Mouse (Mus musculus) mouse embryonic stem cell (cell line): ENCODE measurements around the gene Ccdc155.

ENCODE experiments used
- in situ Hi-C, 2 experiments: fragments of 300-500 bp; cut with MboI; formaldehyde crosslinking; loops; 1 replicate in 1 of 2; 3 replicates in 1 of 2; pipeline ENCODE4 v1.14.3; 2019 to 2020; ENCODE audit warnings: low sequenced_read_pairs in 2 of 2, low pct_unique_long_range_greater_than_20kb in 1 of 2, mixed read lengths in 1 of 2; ENCODE audit not compliant: unreplicated experiment in 1 of 2

The Ccdc155 gene

DNA sequence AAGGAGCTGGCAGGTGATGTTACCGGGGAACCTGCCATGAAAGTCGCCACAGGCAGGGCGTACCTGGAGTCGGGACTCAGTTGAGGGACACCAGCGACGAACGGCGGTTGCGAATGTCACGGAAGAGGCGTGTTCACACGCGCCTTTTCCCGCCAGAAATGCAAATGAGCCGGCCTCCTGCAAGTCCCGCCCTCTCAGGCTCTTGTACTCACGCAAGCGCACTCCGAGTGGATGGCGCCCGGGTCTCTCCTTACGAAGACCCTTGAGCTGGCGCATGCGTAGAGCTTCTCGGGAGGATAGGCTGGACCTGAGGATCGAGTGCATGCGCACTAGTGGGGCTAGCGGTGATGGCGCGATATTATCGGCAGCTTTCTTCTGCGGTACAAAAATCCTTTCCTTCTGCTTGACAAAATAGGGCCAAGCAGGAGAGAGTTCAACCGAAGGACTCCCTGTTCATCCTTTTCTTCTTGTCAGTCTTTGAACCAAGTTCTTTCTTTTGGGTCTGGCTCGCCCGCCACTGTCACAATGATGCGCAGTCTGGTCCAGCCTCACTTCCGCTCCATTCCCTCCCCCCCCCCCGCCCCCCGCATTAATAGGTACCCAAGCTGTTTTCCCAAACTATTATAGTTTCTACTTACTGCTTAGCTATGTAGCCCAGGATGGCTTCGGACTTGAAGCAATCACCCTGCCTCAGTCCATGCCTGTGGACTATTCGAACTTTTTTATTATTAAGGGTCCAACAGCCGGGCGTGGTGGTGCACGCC lies at the start of gene Ccdc155:
Ccdc155 (minus strand) TSS at position 513 of the 764 bp plus-strand sequence.
- in situ Hi-C loops: no loop called here

DNA sequence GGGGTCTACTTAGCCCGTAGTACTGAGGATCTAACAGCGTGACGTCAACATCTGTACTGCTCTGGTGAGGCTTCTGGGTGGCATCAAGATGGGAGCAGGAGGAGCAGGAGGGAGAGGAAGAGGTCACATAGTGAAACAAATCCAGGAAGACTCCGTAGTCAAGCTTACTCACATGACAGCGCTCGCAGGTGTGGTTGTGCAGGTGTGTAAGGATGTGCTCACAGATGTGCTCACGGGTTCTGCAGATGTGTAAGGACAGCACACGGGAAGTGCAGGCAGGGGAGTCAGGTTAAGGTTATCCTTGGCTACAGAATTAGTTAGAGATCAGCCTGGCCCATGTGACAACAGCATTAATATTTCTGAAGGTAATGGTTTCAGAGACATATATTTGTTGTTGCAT lies 49.1 kb upstream of the Ccdc155 start:
- in situ Hi-C loops: no loop called here

DNA sequence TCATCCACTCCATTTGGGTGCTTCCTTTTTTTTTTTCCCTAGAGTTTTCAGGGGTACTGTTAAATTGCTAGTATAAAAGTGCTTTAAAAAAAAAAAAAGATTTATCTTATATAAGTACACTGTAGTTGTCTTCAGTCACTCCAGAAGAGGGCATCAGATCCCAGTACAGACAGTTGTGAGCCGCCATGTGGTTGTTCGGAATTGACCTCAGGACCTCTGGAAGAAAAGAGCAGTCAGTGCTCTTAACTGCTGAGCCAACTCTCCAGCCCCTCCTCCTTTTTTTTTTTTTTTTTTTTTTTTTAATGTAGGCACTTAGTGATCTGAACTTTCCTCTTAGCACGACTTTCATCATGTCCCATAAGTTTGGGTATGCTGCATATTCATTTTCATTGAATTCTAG lies 43.0 kb upstream of the Ccdc155 start:
- in situ Hi-C loops: no loop called here

DNA sequence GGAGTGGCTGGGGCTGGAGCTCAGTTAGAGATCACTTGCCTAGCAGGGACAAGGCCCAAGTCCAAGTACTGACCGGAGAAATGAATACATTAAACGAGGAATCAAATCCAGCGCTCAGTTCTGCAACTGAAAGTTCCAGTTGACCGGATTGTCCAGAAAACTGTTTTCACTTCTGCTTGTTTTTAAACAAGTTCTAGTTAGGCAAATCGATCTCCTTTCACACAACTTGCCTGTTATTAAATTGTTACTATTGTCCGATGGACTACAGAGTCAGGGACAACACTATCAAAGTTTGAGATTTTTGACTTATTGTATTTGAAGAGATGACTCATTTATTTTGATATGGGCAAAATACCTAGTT lies 36.7 kb upstream of the Ccdc155 start:
- in situ Hi-C loops: no loop called here

DNA sequence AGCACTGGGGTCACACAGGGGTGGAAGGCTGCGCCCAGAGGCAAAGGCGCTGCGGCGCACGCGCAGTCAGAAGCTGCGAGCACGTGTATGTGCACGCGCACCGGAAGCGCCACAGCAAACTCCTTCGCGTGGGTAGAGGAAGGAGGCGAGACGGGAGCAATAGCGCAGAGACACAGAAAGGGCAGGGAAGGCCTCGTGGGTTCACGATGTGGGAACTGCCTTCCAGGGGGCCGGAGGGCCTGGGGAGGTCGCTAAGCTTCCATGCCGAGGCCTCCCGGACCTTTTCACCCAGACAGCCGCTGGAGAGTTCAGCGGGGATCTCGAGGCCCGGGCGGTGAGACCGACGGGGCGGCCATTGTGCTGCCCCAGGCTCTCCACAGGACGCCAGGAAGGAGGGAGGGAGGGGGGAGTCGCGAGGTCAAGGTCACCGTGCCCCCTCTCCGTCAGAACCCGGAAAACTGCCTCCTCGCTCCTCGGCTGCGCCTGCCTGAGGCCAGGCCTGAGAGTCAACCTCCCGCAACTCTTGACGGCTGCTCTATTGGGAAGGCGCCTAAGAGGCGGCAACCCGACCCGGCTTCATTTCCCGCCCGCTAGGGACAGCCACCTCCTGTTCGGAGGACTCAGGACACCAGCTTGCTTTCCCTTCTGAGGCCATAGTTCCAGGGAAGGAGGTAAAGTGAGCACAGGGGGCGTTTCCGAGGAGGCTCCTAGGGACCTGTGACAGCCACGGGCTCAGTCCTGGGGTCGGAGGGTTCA lies 36.1 kb upstream of the Ccdc155 start, which contains the start of gene Slc6a16:
Slc6a16 (plus strand) TSS at position 453 of the 756 bp plus-strand sequence.
- in situ Hi-C loops: no loop called here

DNA sequence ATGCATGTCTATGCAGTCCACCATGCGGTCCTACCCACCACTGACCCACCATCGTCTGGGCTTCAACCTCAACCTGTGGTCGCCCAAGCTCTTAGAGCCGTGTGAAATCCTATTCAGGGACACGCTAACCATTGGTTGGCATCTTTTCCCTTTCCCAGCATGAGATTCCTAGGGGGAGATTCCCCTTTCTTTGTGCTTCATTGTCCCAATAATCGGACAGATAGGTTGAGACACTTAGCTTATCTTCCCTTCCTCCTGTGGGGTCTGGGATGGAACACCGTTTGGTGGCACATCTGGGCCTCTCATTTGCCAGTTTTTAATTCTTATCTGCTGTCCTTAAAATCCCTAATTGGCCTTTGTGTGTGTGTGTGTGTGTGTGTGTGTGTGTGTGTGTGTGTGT lies 35.4 kb upstream of the Ccdc155 start:
- in situ Hi-C loops: no loop called here

DNA sequence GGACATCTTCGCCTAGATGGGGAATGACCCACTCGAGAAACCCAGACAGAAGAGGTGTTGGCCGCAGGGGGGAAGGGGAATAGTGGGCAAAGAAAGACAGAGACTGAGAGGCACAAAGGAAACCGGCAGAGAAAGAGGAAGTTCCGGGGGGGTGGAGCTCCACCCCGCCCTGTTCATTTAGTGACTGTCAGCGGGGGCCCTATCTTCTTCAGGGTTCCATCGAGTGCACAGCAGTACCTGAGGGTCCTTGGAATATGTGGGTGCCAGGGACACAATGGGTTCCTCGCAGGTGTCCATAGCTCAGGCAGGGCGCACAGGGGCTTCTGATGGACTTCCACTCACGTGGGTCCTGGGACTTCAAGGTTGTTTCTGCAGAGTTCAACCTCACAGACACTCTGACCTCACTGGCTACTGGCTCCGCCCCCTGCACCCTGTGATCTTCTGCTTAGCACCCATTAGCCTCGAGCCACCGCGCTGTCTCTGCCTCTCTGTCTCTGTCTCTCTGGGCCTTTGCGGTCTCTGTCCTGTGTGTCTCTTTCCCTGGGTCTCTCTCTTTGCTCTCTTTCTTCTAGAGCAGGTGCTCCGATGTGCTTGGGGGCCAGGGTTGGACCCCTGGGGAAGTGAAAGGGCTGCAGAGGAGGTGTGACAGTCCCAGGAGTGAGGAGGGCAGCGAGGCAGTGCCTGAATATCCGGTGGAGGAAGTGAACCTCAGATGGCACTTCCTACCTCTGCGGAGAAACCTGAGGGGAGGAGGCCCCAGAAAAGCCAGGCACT lies 34.2 kb upstream of the Ccdc155 start, which contains the start of gene Cd37:
Cd37 (minus strand) TSS at position 393 of the 774 bp plus-strand sequence.
- in situ Hi-C loops: no loop called here

DNA sequence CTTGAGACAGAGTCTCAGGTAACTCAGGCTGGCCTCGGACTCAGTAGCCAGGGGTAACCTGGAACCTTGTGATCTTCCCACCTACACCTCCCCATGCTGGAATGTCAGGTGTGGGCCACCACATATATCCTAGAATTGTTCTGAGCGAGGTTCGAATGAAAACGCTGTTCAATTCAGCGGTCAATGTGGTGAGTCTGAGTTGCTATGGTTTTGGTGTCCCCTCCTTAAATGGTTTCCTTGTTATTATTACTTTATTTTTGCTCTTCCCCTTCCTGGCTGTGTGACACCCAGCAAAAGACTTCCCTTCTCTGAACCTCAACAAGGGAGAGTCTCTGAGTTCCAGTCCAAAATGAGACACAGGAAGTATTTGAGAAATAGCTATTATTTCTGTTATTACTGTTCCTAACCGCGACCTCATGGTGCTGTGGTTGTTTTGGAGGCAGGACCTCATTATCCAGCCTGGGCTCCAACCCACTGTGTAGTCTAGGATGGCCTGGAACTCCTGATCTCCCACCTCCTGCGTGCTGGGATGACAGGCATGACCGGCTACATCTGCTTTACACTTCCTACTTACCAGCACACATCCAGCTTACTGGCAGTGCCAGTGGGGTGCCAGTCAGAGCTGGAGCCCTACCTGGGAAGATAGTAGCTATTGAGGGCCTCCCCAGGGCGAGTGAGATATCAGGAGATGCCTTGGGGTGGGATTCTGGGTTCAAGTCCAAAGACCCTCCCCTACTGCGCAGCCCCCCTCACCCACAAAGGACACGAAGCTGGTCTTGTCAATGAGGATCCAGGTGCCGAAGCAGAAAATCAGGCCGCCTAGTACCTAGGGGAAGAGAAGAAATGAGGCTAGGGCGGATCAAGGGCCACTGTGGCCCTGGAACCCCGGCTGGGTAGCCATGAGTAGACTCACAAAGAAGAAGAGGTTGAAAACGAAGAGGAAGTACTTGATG lies 33.3 kb upstream of the Ccdc155 start:
- in situ Hi-C loops: no loop called here

DNA sequence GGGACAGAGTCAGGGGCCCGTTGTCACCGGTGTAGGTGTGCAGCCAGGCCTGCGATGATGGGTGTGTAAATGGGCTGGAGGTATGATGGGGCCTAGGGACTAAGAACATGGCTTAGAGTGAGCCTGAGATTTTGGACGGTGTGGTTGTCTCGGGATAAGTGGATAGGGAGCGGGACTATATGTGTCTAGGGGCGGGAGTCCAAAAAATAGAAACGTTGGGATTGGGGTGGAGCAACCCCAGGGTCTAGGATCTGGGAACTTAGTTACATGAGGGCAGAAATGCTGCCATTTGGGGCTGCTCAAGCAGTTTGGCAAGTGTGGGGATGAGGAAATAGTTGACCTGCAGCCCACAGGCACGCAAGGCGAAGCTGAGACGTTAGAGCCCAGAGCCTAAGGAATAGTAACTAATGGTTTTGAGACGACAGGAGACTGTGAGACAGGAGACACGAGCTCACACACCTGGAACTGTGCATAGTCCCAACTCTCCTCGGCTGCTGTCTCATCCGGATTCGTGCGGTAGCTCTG lies 31.0 kb upstream of the Ccdc155 start:
- in situ Hi-C loops: no loop called here

DNA sequence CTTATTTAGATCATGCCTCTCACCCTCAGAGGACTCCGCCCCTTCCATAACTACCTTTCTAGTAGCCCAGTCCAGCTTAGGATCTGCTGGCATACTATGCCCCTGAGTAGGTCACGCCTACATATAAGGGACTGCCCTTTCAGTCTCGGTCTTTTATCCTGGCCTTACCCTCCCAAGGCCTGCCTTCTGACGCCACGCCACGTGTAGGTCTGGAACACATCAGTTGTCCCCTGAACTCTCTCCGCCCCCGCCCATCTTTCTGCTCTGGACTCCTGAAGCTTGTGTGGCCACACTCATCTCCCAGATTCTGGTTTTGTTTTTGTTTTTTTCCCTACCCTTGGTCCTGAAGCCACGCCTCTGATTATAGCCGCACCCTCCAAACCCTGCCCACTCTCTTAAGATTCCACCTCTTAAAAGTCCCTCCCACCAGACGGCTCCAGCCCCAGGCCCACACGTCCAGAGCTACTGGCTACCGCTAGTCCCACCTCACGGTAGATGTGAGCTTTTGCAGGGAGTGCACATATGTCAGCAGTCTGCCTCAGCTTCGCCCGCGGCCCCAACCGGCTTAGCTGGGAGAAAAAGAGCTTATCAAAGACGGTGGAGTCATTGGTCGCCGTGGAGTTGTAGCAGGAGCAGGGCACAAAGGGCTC lies 30.4 kb upstream of the Ccdc155 start:
- in situ Hi-C loops: no loop called here

DNA sequence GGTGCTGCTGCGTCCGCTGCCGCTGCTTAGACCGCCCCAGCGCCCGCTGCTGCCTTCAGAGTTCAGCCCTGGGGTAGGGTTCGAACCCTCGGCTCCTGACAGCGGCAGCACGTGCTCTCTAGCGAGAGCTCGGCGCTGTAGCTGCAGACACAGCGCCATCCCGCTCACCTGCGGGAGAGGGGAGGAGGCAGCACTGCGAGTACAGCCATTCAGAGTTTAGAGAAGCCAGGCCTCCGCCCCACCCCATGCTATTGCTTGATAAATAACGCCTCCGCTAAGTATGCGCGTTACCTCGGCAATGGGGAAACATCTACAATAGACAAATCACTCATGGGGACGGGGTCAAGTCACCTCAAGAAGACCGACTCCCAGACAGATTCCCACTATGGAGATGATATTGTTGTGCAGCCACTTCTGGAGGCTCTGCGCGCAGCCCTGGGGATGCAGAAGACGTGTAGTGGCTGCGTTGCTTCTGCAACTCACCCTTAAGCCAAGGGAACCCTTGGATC lies 29.7 kb upstream of the Ccdc155 start:
- in situ Hi-C loops: no loop called here

DNA sequence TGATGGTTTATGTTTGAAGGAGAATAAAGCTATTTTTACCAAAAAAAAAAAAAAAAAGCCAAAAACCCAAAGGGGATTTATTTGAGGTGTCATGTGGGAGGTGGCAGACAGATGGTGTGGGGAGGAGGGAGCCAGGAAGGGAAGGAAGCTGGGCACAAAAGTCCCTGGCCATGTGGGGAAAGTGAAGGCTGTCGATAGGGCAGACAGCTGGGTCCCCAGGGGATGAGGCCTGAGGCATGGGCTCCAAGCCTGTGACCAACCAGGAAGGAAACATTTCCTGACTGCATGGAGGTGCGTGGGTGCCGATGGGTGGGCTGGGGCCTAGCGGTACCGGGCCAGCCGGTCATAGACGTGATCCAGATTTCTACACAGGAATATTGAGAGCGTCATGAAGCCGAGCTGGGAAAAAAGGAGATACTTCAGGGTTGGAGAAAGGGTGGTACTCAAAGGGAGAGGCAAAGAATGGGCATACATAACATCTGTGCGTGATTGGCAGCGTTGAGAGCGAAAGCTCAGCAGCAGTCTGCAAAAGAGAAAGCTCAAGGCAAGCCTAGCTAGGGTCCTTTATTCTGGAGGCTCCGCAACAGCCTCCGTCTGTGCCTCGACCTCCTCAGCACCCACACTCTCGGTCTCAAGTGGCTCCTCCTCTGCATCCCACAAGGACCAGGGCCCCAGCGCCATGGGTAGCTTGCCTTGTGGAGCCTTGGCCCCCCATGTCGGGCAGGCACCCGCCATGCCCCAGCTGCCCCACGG lies 29.1 kb upstream of the Ccdc155 start:
- in situ Hi-C loops: no loop called here

DNA sequence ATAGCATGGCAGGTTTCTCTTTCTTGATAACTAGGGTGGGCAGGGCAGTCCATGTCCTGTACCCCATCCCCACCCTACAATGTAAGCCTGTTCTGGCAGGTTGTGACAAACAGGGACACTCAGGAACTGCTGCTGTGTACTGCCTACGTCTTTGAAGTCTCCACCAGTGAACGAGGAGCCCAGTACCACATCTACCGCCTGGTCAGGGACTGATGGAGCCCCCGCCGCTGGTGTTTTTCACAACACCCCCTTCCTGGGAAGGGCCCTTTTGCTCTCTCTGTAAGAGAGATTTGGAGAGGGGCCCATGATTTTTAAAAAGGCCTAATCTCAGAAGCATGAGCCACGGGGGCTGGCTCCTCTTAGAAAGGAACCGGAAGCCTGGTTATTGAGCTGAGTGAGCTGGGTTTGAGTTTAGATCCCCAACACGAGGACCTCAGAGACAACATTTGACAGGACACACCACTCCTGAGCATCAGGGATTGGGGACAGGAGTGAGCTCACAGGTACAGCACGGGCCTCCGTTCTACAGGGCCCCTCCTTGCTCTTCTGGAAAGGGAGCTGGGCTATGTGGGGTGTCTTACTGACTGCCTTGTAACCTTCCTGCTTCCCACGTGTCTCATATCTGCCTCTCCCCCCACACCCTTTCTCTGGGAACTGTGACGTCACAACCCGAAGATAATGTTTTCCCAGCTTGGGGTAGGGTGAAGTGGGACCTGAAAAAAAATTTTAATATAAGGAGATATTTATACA lies 28.2 kb upstream of the Ccdc155 start:
- in situ Hi-C loops: no loop called here

DNA sequence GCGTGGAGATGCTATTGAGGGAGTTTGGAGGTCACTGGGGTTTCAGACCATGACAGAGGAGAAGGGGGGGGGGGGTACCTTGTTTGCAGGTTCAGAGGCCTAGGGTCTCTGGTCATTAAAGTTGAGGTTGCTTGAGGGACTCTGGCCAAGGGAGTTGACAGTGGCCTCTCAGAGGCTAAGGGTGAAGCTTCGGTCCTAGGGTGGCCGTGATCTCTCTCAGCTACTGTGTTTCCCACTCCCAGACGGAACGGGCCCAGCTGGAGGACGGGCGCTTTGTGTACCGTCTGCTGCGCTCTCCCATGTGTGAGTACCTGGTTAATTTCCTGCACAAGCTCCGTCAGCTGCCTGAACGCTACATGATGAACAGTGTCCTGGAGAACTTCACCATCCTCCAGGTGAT lies 27.2 kb upstream of the Ccdc155 start:
- in situ Hi-C loops: no loop called here

DNA sequence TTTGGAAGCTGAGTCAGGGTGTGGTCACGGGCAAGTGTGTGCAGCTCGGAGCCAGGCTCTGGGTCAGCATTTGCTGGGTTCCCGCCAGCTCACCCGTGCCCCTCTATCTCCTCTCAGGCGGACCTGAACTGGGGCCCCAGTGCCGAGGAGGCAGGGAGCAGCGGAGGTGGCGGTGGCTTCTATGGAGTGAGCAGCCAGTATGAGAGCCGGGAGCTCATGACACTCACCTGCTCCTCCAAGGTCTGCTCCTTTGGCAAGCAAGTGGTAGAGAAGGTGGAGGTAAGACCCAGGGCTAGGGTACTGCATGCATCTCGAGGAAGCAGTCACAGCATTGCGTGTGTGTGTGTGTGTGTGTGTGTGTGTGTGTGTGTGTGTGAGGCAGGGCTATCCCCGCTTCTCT lies 26.5 kb upstream of the Ccdc155 start:
- in situ Hi-C loops: no loop called here
